Mouse (Mus musculus) T-helper 17 cell (primary cell): ENCODE measurements around the gene Hrct1.

Experiments used
- in situ Hi-C, 2 experiments: fragments of 300-600 bp; cut with MboI, MseI; formaldehyde crosslinking; loops; 1 replicate in 1 of 2; 2 replicates in 1 of 2; pipeline ENCODE4 v1.15.1; 2025; ENCODE audit warnings: high pct_unique_total_duplicates in 2 of 2

The Hrct1 gene

DNA sequence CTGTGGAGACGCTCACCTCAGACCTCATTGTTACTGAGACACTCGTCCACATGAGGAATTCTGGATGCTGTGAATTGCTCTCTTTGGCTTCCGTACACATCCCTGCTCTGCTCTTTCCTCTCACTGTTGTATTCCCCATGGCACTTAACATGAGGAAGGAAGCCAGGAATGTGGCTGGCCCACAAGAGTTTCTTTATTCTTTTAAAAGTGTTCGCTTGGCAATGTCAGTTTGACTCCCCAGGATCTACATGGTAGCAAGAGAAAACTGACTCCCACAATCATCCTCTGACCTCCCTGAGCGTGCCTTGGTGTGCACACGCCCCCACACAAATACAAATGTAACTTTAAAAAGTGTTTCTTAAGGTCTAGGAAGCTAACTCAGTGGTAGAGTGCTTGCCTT, 44.6 kb downstream of the Hrct1 start:
- in situ Hi-C loops = no loop called here

DNA sequence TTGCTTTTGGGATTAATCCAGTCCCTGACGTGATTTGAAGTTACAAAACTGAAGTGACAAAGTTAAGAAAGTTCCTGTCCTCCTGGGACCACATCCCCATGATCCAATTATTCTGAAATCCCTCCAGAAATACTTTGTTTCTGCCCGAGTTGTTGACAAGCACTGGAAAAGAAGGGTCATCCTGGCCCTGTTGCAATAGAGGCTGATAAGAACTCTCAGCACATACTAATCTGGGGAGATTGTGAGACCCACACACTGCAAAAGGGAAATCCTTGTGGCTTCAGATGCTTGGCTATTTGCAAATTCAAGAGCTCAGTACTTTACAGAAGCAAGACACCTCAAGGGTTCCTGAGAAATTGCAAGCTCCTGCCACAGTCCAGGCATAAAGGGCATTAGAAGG, 45.3 kb downstream of the Hrct1 start:
- in situ Hi-C loops = no loop called here
